Mouse (Mus musculus): ENCODE data around the gene Adam30.

GRCm38 (mm10) chr3:98156158-98156557 is 4.3 kb upstream of the Adam30 start:
- TF ChIP-seq POLR2A (IDR thresholded peaks at IDR 0.05; ENCODE audit: borderline replicate concordance, low read depth, low read length), result no peak
- no peak for TF ChIP-seq CTCF (IDR thresholded peaks at IDR 0.05; ENCODE audit: low read depth, low read length)
